Mouse (Mus musculus) embryonic facial prominence, embryonic 14.5 days (tissue): ENCODE data around the gene Zfp598. TPM values are rescaled to one million over a fixed set of nuclear protein-coding genes. Genes with fewer than 3 reads are reported as not detected.

Experiments used
- ATAC-seq: fragments of 200-750 bp; cut with Nextera tagmentation; 2 replicates; pipeline ENCODE4 v1.8.0; 2017; ENCODE audit warnings: low read depth, moderate number of reproducible peaks, moderate TSS enrichment
- DNase-seq: peaks from one replicate; pipeline ENCODE4 v3.0.0-alpha.2; 2015; ENCODE audit warnings: low spot score
- H3K27ac ChIP-seq: fragments of 300-500 bp; sonication (generic); replicated peaks from 2 replicates; pipeline ENCODE4 v1.5.1; 2014; ENCODE audit warnings: low read depth, mild to moderate bottlenecking, low read length, moderate library complexity
- H3K27me3 ChIP-seq: fragments of 300-500 bp; sonication (generic); replicated peaks from 2 replicates; pipeline ENCODE4 v1.6.1; 2014; ENCODE audit warnings: low read length; ENCODE audit not compliant: control insufficient read depth, insufficient read depth
- H3K36me3 ChIP-seq: fragments of 300-500 bp; sonication (generic); 2 replicates; pipeline ENCODE4 v1.6.1; 2014; ENCODE audit warnings: low read length, mixed read lengths; ENCODE audit not compliant: control insufficient read depth, insufficient read depth
- H3K4me1 ChIP-seq: fragments of 300-500 bp; sonication (generic); 2 replicates; pipeline ENCODE4 v1.6.1; 2014; ENCODE audit warnings: antibody characterized with exemption, low read length; ENCODE audit not compliant: control insufficient read depth, insufficient read depth
- H3K4me2 ChIP-seq: fragments of 300-500 bp; sonication (generic); 2 replicates; pipeline ENCODE4 v1.6.1; 2014; ENCODE audit warnings: low read depth, mild to moderate bottlenecking, low read length, moderate library complexity, mixed read lengths
- H3K4me3 ChIP-seq: fragments of 300-500 bp; sonication (generic); 2 replicates; pipeline ENCODE4 v1.5.1; 2014; ENCODE audit warnings: low read depth, mild to moderate bottlenecking, low read length
- H3K9ac ChIP-seq: fragments of 300-500 bp; sonication (generic); 2 replicates; pipeline ENCODE4 v1.6.1; 2014; ENCODE audit warnings: low read depth, mild to moderate bottlenecking, low read length, moderate library complexity, mixed read lengths
- H3K9me3 ChIP-seq: fragments of 300-500 bp; sonication (generic); 2 replicates; pipeline ENCODE4 v1.6.1; 2016; ENCODE audit warnings: low read length; ENCODE audit not compliant: control insufficient read depth
- WGBS: fragments of 180-500 bp; shearing (Covaris S2); extraction: QIAGEN DNeasy Blood & Tissue Kit; methylation state at CpG from one replicate; pipeline ENCODE4 v1.1.7; 2014; 5-methylcytosine and 5-hydroxymethylcytosine counted together
- polyA plus RNA-seq: library from polyadenylated mRNA; unstranded; fragments of >200 nt; fragmentation: Nextera tagmentation; extraction: Ambion mirVana; gene quantifications from 2 replicates; pipeline ENCODE4 v1.2.1, GENCODE M21; 2014

Zfp598 gene
- 23.7 and 25.2 TPM in 2 replicates for polyA plus RNA-seq

- ATAC-seq (peak; percentile 99), DNase-seq (peak; percentile 96)
- 0% methylated on average over 33 of the region's 80 CpGs for WGBS
- Histone ChIP-seq H3K27me3 (no peaks in the 10 kb centered on the region), H3K9me3 (no peaks in the 10 kb centered on the region), H3K9ac (peak within 1 kb of the TSS; percentile 98), H3K4me1 (peaks cover 21% of the 10 kb centered on the region), H3K4me2 (peak within 1 kb of the TSS; percentile 84), H3K36me3 (no peaks in the 10 kb centered on the region), H3K27ac (peak within 1 kb of the TSS; percentile 86), H3K4me3 (peak within 1 kb of the TSS; percentile 99)
Observed at GRCm38 (mm10) chr17:24669545-24670245, at the start of gene Zfp598. Gene Zfp598, plus strand, starts transcription at chr17:24669687.

GRCm38 (mm10) chr17:24625472-24625871, 44.0 kb upstream of the Zfp598 start:
- no peak for DNase-seq
- Histone ChIP-seq H3K9me3 (no peaks in the 10 kb centered on the region), H3K27ac (no peak overlapping the region), H3K36me3 (peaks cover 92% of the 10 kb centered on the region), H3K4me2 (no peak overlapping the region), H3K9ac (no peak overlapping the region), H3K4me3 (no peak overlapping the region), H3K4me1 (no peaks in the 10 kb centered on the region), H3K27me3 (no peaks in the 10 kb centered on the region)
- WGBS, result 89% methylated on average over 8 of the region's 8 CpGs
- no peak for ATAC-seq

DNA sequence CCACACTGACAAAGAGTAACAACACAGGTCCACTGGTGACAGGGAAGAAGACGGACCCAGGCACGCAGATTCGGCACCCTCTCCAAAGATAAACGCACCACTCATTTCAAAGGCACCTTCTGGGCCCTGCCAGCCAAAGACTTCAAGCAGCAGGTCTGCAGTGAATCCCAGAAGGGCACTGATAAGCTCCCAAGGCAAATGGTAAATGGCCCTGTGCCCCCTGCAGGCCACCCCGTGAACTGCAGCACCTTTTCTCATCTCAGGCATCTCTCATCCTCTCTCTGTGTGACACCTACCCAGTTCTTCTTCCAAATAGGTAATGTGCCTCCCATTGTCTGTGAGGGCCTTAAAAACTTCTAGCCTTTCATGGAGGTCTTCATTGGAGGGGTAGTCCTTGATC, 40.8 kb upstream of the Zfp598 start:
- H3K9ac ChIP-seq, result no peak overlapping the region
- peak; percentile 44 for DNase-seq
- no peak for ATAC-seq
- no peak overlapping the region for H3K27ac ChIP-seq
- H3K4me1 ChIP-seq, result peaks cover 12% of the 10 kb centered on the region
- H3K4me2 ChIP-seq, result no peak overlapping the region
- WGBS, result 41% methylated on average over 5 of the region's 5 CpGs
- no peaks in the 10 kb centered on the region for H3K9me3 ChIP-seq
- no peak overlapping the region for H3K4me3 ChIP-seq
- H3K27me3 ChIP-seq, result no peaks in the 10 kb centered on the region
- H3K36me3 ChIP-seq, result peaks cover 65% of the 10 kb centered on the region

DNA sequence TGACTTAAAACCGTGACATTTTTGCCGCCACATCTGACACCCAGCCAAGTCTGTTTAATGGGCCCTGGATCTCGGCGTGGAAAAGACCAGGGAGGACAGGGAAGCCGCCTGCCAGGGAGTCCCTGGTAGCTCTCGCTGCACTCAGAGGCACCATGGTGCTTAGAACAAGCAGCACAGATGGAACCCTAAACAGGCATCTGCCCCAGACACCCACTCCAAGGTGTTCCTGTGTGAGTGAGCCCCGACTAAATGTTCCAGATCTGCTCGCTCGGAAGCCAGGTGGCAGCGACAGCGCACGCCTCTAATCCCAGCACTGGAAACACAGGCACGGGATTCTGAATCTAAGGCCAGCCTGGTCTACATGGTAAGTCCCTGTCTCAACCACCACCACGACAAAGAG, 39.4 kb upstream of the Zfp598 start:
- H3K27me3 ChIP-seq, result no peaks in the 10 kb centered on the region
- H3K9me3 ChIP-seq, result no peaks in the 10 kb centered on the region
- no peak for ATAC-seq
- H3K9ac ChIP-seq, result no peak overlapping the region
- no peak overlapping the region for H3K4me2 ChIP-seq
- H3K27ac ChIP-seq, result no peak overlapping the region
- H3K36me3 ChIP-seq, result peaks cover 51% of the 10 kb centered on the region
- no peak for DNase-seq
- peaks cover 12% of the 10 kb centered on the region for H3K4me1 ChIP-seq
- H3K4me3 ChIP-seq, result no peak overlapping the region
- 88% methylated on average over 14 of the region's 14 CpGs for WGBS

GRCm38 (mm10) chr17:24632167-24632812, 37.2 kb upstream of the Zfp598 start, which contains the start of the genes Tsc2 and Nthl1:
Gene Tsc2, minus strand, starts transcription at chr17:24632630.
Gene Nthl1, plus strand, starts transcription at chr17:24632680.
- Histone ChIP-seq H3K27me3 (no peaks in the 10 kb centered on the region), H3K4me2 (peak within 1 kb of the TSS; percentile 81), H3K4me3 (peak within 1 kb of the TSS; percentile 58), H3K4me1 (peaks cover 12% of the 10 kb centered on the region), H3K36me3 (peaks cover 33% of the 10 kb centered on the region), H3K9ac (peak within 1 kb of the TSS; percentile 71), H3K9me3 (no peaks in the 10 kb centered on the region), H3K27ac (peak within 1 kb of the TSS; percentile 85)
- 2% methylated on average over 50 of the region's 51 CpGs for WGBS
- ATAC-seq, result peak; percentile 94
- peak; percentile 96 for DNase-seq

DNA sequence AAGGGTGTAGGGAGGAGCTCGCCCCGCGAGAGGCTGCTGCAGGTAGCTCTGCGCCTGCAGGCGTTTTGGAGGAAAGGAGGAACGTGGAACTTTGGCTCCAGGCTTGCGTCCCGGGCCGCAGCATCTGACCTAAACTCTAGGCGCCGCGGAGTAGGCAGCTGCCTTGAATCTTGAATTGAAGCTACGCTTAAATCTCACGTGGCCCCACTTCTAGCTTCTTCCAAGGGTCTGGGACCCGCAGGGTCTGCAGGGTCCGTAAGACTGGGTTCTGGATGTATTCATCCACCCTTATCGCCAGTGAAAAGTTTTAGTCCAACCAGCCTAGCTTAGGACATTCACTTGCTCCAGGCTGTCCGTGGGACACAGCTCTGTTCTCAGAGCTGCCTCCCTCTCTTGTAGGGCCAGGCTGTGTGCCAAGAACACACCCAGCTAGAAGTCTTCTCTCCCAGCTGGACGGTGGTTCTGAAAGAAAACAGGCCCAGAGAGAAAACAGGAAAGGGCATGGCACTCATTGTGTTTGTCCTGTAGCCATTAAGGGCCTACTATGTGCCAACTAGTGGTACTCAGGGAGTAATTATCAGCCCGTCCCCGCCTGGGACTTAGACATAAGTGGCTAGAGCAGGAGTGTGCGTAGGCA, 36.6 kb upstream of the Zfp598 start:
- WGBS, result 11% methylated on average over 22 of the region's 22 CpGs
- peak overlapping the region; percentile 85 for H3K27ac ChIP-seq
- peak; percentile 70 for DNase-seq
- H3K9ac ChIP-seq, result peak overlapping the region; percentile 71
- peaks cover 26% of the 10 kb centered on the region for H3K36me3 ChIP-seq
- peaks cover 12% of the 10 kb centered on the region for H3K4me1 ChIP-seq
- ATAC-seq, result peak; percentile 53
- no peaks in the 10 kb centered on the region for H3K9me3 ChIP-seq
- H3K4me2 ChIP-seq, result peak overlapping the region; percentile 81
- H3K27me3 ChIP-seq, result no peaks in the 10 kb centered on the region
- H3K4me3 ChIP-seq, result peak overlapping the region; percentile 58

GRCm38 (mm10) chr17:24633831-24634230, 35.7 kb upstream of the Zfp598 start:
- DNase-seq (no peak), ATAC-seq (no peak)
- Histone ChIP-seq H3K4me1 (peaks cover 18% of the 10 kb centered on the region), H3K27me3 (no peaks in the 10 kb centered on the region), H3K9ac (no peak overlapping the region), H3K9me3 (no peaks in the 10 kb centered on the region), H3K36me3 (peaks cover 27% of the 10 kb centered on the region), H3K4me3 (0 out of 2 replicates have a peak overlapping the region, but pooled peaks have one; percentile 58), H3K4me2 (no peak overlapping the region), H3K27ac (peak overlapping the region; percentile 85; the same call in 1 of the 2 replicates)
- 97% methylated on average over 11 of the region's 11 CpGs for WGBS

GRCm38 (mm10) chr17:24635024-24635423, 34.5 kb upstream of the Zfp598 start:
- no peak overlapping the region for H3K9ac ChIP-seq
- H3K27ac ChIP-seq, result no peak overlapping the region
- WGBS, result 89% methylated on average over 4 of the region's 4 CpGs

More at GRCm38 (mm10) chr17:24635024-24635423, 34.5 kb upstream of the Zfp598 start:
- Histone ChIP-seq H3K9me3 (no peaks in the 10 kb centered on the region), H3K4me2 (no peak overlapping the region), H3K4me1 (peaks cover 28% of the 10 kb centered on the region), H3K36me3 (peaks cover 17% of the 10 kb centered on the region), H3K27me3 (no peaks in the 10 kb centered on the region), H3K4me3 (no peak overlapping the region)
- DNase-seq (no peak), ATAC-seq (no peak)
